Mouse (Mus musculus) brain, embryonic 14.5 days (tissue): ENCODE data around the gene Pde5a. TPM values are rescaled to one million over a fixed set of nuclear protein-coding genes. Genes with fewer than 3 reads are reported as not detected.

Experiments used
- DNase-seq: peaks from one replicate; pipeline ENCODE4 v3.0.0-alpha.2; 2011; ENCODE audit warnings: low read depth
- CTCF ChIP-seq: fragments of 200-500 bp; IDR thresholded peaks from 2 replicates; pipeline ENCODE4 v1.5.1; 2012; ENCODE audit warnings: inconsistent platforms, mild to moderate bottlenecking, moderate library complexity, borderline replicate concordance; ENCODE audit not compliant: insufficient read depth, insufficient read length; ENCODE audit errors: extremely low read depth
- POLR2A ChIP-seq: fragments of 200-500 bp; IDR thresholded peaks from 2 replicates; pipeline ENCODE4 v1.6.1; 2012; ENCODE audit warnings: mild to moderate bottlenecking, inconsistent platforms, borderline replicate concordance; ENCODE audit not compliant: poor library complexity, insufficient read depth, insufficient read length, severe bottlenecking; ENCODE audit errors: extremely low read depth
- polyA plus RNA-seq: library from polyadenylated mRNA; depleted of rRNA; stranded (reverse); fragments of >200 nt; gene quantifications from 2 replicates; pipeline ENCODE4 v1.2.3, GENCODE M21; 2012

The Pde5a gene
- polyA plus RNA-seq, 1 experiment, result 6.2 TPM

DNA sequence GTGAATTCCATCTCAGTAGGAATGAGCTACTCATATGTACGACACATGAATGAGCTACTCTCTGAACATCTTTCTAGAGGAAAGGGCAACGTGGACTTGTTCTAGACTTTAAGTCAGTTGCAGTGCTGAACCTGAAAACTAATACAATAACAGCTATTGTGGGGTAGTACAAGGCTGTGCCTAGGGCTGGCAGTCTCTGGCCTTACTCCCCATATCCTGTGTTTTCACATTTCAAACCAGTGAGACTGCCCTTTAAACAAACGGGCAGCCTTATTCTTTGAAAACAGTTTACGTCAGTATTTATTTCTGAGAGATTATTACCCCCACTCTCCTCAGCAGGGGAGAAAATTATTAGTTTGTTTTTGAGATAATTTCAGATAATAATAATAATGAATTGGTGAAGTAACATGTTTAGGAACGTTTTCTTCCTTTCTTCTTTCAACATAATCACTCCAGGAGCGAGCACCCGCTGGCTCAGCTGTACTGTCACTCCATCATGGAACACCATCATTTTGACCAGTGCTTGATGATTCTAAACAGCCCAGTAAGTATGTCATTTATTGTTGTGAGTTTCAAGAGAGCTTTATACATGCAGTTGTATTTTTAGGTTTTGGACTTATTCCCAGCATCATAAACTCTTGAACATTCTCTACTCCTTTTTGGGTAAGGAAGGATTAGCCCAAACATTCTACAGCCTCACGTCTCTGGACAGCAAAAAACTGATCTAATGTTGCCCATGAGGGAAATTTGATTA lies 106.5 kb downstream of the Pde5a start:
- TF ChIP-seq CTCF (no peak), POLR2A (no peak)
- DNase-seq, result no peak

DNA sequence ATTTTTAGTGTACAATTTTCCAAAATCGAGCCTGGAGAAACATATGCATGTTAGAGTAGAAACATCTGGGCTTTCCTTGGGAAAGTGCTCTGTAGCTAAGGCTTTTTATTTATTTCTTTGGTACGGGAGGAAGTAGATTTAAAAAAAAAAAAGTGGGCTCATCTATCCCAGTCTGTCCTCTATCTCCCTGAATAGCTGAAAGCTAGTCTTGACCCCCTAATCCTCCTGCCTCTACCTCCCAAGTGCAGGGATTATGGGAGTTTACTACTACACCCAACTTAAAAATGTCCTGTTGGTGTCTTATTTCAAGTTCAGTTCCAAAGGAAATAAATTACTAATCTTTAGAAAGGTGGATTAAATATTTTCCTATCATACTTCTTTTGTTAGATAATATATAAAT lies 108.9 kb downstream of the Pde5a start:
- no peak for DNase-seq
- TF ChIP-seq POLR2A (no peak), CTCF (no peak)

DNA sequence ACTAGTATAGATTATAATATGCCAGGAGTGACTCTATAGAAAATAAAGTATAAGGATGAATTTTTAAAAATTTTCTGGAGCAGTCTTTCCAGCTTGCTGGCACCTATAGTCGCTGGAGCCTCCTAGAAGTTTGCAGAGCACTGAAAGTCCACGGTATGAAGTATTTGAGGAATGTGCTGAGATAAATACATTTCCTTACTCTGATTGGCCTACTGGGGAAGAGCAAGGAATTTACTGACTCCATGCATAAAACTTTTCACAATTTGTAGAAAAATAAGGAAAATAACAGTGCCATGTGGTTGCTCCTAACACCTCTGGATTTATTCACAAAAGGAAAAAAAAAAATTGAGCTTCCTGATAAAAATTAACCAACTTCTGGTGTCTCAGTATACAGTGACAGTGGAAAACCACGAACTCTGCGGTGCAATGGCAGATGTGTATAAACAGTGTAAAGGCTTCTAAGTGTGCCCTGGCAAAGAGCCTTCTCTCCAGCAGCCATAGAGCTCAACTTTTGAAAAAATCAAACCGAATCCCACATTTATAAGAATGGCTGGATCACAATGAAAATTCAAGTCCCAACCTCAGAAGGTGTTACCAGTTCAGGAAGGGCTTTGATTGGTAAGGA lies 119.8 kb downstream of the Pde5a start:
- TF ChIP-seq POLR2A, result no peak
- no peak for TF ChIP-seq CTCF
- no peak for DNase-seq

DNA sequence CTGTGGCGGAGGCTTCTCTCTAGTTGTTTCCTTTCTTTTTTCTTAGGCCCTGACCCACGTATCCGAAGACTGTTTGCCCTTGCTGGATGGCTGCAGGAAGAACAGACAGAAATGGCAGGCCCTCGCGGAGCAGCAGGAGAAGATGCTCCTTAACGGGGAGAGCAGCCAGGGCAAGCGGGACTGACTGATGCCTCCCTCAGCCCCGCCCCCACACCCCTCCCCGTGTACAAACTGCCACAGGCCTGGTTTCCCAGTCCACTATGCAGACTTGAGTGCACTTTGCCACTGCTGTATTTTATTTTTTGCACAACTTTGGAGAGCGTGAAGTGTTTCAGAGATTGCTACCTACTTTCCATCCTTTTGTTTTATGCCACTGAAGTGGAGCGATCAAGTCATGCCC lies 126.4 kb downstream of the Pde5a start:
- DNase-seq, result no peak
- TF ChIP-seq CTCF, result no peak
- no peak for TF ChIP-seq POLR2A

DNA sequence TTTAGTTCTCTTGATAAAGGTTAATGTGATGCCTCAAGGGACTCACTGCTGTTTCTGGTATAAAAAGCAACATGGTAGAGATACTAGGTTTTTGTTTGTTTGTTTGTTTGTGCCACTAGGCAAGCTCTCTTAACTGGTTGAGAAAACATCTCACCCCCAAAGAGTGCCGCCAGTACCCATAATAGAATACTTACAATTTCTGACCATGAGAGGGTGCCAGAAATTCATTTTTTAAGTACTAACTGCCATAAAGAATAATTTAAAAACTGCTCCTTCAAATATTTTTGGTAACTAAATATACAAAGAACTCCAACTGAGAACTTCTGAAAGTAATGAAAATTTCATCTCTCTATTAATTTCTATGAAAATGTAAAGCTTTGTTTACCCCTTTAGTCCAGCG lies 131.1 kb downstream of the Pde5a start:
- peak; percentile 18 for DNase-seq
- TF ChIP-seq CTCF, result no peak
- no peak for TF ChIP-seq POLR2A

DNA sequence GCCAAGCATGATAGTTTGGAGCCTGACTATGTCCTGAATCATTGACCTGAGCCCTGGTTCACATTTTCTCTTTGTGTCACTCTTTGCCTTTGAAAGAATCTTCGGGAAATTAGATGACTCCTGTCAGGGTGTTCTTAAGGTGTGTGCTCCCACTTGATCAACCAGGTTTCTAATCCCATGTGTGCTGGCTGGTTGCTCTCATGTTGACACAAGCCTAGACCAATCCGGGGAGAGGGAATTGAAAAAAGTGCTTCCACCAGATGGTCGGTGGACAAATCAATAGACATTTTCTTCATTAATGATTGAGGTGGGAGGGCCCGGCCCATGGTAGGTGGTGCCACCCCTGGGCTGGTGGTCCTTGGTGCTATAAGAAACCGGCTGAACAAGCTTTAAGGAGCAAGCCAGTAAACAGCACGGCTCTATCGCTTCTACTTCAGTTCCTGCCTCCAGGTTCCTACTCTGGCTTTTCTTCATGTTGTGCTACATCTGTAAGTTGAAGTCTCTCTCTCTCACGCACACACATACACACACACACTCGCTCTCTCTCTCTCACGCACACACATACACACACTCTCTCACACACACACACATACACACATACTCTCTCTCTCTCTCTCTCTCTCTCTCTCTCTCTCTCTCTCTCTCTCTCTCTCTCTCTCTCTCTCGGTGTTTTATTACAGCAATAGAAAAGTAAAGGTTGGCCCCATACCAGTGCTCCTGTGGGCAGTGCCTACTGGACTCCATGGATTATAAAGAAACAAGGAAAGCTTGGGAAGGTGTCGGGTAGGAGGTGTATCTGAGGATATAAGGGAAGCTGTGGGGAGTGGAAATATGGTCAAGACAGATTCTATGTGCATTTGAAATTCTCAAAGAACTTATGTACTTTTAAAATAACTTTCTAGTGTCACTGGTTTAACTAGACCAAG lies 132.1 kb downstream of the Pde5a start:
- DNase-seq, result no peak
- TF ChIP-seq POLR2A (no peak), CTCF (no peak)

DNA sequence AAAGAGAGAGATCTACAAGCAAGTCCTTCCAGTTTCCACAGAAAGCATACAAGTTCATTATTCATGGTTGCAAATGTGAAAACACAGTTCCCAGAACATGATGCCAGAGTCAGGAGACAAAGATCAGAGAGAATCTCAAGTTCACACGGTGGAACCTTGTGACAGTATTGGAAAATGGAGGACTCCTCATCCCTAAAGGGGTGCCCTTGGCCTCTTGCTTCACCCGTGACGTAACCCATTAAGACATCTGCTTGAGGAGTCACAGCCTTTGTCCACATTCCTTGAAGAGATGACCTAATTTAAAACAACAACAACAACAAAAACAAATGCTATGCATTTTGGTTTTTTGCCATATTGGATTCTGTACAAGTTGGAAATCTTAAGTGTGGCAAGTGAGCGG lies 136.3 kb downstream of the Pde5a start:
- no peak for DNase-seq

DNA sequence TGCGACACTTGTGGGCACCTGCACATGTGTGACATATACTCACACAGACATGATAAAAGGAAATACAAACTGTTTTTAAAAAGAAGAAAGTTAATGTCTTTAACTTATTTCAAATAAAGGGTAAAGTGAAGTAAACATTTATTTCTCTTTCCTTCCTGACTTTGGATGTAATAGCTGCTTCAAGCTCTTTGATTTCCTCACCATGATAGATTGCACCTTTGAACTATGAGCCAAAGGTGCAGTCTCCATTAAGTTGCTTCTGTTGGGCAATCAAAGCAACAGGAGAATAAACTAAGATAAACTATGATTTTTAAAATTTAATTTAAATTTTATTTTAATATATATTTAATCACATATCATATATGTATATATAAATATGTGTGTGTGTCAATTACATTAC lies 139.5 kb downstream of the Pde5a start:
- TF ChIP-seq CTCF (no peak), POLR2A (no peak)
- no peak for DNase-seq

More for the DNA sequence above, 136.3 kb downstream of the Pde5a start:
- TF ChIP-seq CTCF (no peak), POLR2A (no peak)

DNA sequence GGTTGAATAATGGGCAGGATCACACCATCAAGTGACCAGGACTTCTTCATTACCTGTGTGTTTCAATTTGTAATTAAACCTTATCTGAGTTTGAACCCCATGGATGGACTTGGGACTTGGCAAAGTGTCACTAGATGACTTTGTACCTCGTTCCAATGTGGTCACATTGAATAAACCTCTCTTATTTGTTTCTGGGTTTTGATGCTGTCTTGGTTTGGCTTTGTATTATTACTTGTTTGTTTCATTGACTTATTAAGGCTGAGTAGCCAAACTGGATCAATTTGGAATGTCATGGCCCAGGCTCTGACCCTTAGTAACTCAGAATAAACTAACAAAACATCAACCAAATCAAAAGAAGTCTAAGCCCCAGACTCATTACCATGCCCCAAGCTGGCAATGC lies 142.8 kb downstream of the Pde5a start:
- TF ChIP-seq CTCF, result no peak
- no peak for TF ChIP-seq POLR2A
- DNase-seq, result no peak

DNA sequence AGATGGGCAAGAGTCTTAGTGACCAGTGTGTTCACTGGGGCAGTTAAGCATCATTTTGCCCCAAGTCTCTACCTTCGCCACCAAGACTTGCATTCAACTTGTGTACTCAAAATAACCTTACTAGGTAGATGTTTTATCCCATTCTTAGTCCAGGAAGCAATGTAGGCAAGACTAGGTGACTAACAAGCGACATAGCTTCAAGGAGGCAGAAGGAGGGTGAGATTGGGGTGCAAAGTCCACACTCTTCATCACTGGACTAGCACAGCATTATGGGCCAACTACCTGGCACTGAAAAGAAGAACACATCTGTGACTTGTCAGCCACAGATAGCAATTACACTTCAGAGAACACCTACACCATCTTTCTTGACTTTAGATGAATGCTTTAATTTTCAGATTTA lies 148.1 kb downstream of the Pde5a start:
- TF ChIP-seq POLR2A (no peak), CTCF (no peak)
- DNase-seq, result no peak

DNA sequence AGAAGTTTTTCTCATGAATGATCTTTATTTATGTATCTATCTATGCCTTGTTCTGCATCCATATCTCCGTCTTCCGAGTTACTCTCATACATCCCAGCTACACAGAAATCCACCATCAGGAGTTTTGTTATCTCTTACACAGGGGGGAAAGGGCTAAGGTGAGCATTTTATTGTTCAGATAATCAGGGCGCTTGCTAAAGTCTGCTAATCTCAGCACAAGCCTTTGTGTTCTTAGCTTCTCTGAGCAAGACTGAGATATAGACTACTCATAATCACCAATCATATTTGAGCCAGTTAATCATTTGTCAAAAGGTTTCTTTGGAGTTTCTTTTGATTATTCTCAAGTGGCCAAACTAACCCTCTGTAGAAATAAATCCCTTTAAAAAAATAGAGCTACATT lies 148.8 kb downstream of the Pde5a start:
- no peak for TF ChIP-seq POLR2A
- TF ChIP-seq CTCF, result no peak
- DNase-seq, result no peak
